Mouse (Mus musculus) thymus, postnatal 10 days (tissue): ENCODE results near the gene Med18.
"Not testable (repeated sequence)": the region's sequence is repeated elsewhere in the genome, so short reads cannot be mapped to it uniquely, and the experiment has no call there.

Experiments used
- DNase-seq, 2 experiments: peaks; one replicate each; pipeline ENCODE4 v3.0.0; 2021; ENCODE audit warnings: low spot score in 2 of 2

Med18 gene

GRCm38 (mm10) chr4:132482956-132483608 is 19.4 kb upstream of the Med18 start:
- DNase-seq = no peak

- not testable (repeated sequence) for DNase-seq
Observed at GRCm38 (mm10) chr4:132482104-132482503, 18.4 kb upstream of the Med18 start.

- DNase-seq = no peak
Observed at GRCm38 (mm10) chr4:132477833-132478232, 14.1 kb upstream of the Med18 start.

- no peak for DNase-seq
Observed at GRCm38 (mm10) chr4:132475895-132476878, 12.5 kb upstream of the Med18 start.

- DNase-seq = no peak
Observed at GRCm38 (mm10) chr4:132474631-132475030, 10.9 kb upstream of the Med18 start.

GRCm38 (mm10) chr4:132473411-132473810 is 9.7 kb upstream of the Med18 start:
- DNase-seq = no peak

GRCm38 (mm10) chr4:132469873-132470272 is 6.2 kb upstream of the Med18 start:
- DNase-seq = no peak

- DNase-seq = no peak
Observed at GRCm38 (mm10) chr4:132464255-132464613, 513 bp upstream of the Med18 start.

GRCm38 (mm10) chr4:132462836-132463235 is 885 bp downstream of the Med18 start:
- DNase-seq = no peak

- no peak for DNase-seq
Observed at GRCm38 (mm10) chr4:132460225-132460624, 3.5 kb downstream of the Med18 start.

- no peak for DNase-seq
Observed at GRCm38 (mm10) chr4:132455561-132455960, 8.2 kb downstream of the Med18 start.

- no peak for DNase-seq
Observed at GRCm38 (mm10) chr4:132455146-132455545, 8.6 kb downstream of the Med18 start.

- no peak for DNase-seq
Observed at GRCm38 (mm10) chr4:132454216-132454615, 9.5 kb downstream of the Med18 start.

- no peak for DNase-seq
Observed at GRCm38 (mm10) chr4:132449778-132450177, 13.9 kb downstream of the Med18 start.

GRCm38 (mm10) chr4:132446105-132446504 is 17.6 kb downstream of the Med18 start:
- DNase-seq = no peak

- DNase-seq = no peak
Observed at GRCm38 (mm10) chr4:132444516-132444915, 19.2 kb downstream of the Med18 start.

GRCm38 (mm10) chr4:132437857-132438256 is 25.9 kb downstream of the Med18 start:
- no peak for DNase-seq

GRCm38 (mm10) chr4:132432717-132433372 is 30.9 kb downstream of the Med18 start:
- DNase-seq = no peak

- no peak for DNase-seq
Observed at GRCm38 (mm10) chr4:132428022-132428542, 35.6 kb downstream of the Med18 start.

- no peak for DNase-seq
Observed at GRCm38 (mm10) chr4:132427493-132427892, 36.2 kb downstream of the Med18 start.

- no peak for DNase-seq
Observed at GRCm38 (mm10) chr4:132426021-132426420, 37.7 kb downstream of the Med18 start.

- DNase-seq = no peak
Observed at GRCm38 (mm10) chr4:132424765-132425164, 39.0 kb downstream of the Med18 start.
